Mouse (Mus musculus) C2C12 (cell line): ENCODE data around the gene Klhdc4.

Experiments
- CEBPB ChIP-seq: IDR thresholded peaks from one replicate; pipeline ENCODE4 v1.6.1; 2011; ENCODE audit warnings: low read depth, mild to moderate bottlenecking, control low read depth, moderate library complexity
- CTCF ChIP-seq: IDR thresholded peaks from one replicate; pipeline ENCODE4 v1.5.1; 2011; ENCODE audit not compliant: control insufficient read depth, insufficient read depth, insufficient read length
- FOSL1 ChIP-seq: IDR thresholded peaks from one replicate; pipeline ENCODE4 v1.8.0; 2011; ENCODE audit warnings: mild to moderate bottlenecking, low read length; ENCODE audit not compliant: poor library complexity, insufficient read depth, severe bottlenecking
- MAX ChIP-seq: IDR thresholded peaks from one replicate; pipeline ENCODE4 v1.6.1; 2011; ENCODE audit warnings: mild to moderate bottlenecking, control low read depth
- MYOD1 ChIP-seq: IDR thresholded peaks from one replicate; pipeline ENCODE4 v1.6.1; 2011; ENCODE audit warnings: low read depth; ENCODE audit not compliant: control insufficient read depth, insufficient read length
- MYOG ChIP-seq: IDR thresholded peaks from one replicate; pipeline ENCODE4 v1.6.1; 2011; ENCODE audit not compliant: control insufficient read depth, insufficient read length; ENCODE audit errors: extremely low read depth
- USF1 ChIP-seq: IDR thresholded peaks from one replicate; pipeline ENCODE4 v1.6.1; 2011; ENCODE audit warnings: low read depth, mild to moderate bottlenecking, control low read depth, moderate library complexity

GRCm38 (mm10) chr8:121795461-121795860 is 33.9 kb downstream of the Klhdc4 start:
- no peak for TF ChIP-seq CTCF
- TF ChIP-seq MYOD1: no peak
- TF ChIP-seq MAX: no peak
- TF ChIP-seq FOSL1: no peak
- no peak for TF ChIP-seq MYOG
- TF ChIP-seq USF1: no peak
- no peak for TF ChIP-seq CEBPB
